23 mouse cellular contexts compared by ENCODE assay signal in genomic region chr5:121334454-121334853, GRCm38 (mm10).
"Had no signal": no experiment of that assay in that cellular context is flagged by ENCODE, and none has a peak within 500 bp of the region (broad histone marks: within the 10 kb centered on the region; RNA-seq: fewer than 3 reads in every experiment).

No protein-coding gene starts in this region.

- H3K9me3 ChIP-seq: liver, embryonic 13.5 days; liver, embryonic 15.5 days; lung, embryonic 15.5 days; megakaryocyte, embryonic 14.5 days; midbrain, embryonic 13.5 days; midbrain, embryonic 15.5 days; neural tube, embryonic 13.5 days; neural tube, embryonic 15.5 days; stomach, embryonic 15.5 days had no signal

- DNase-seq: liver, embryonic 13.5 days; lung, adult 2 months; lung, postnatal 14 days; lung, postnatal 36 days; retina, postnatal 1 day; right cerebral cortex, adult 18-20 months; right cerebral cortex, postnatal 25 days; right cerebral cortex, postnatal 4 days; thymus, adult 2 months; thymus, postnatal 25 days; thymus, postnatal 4 days had no signal

- H3K27ac ChIP-seq: liver, embryonic 13.5 days; liver, embryonic 15.5 days; lung, embryonic 15.5 days; macrophage; midbrain, embryonic 13.5 days; midbrain, embryonic 15.5 days; neural tube, embryonic 13.5 days; neural tube, embryonic 15.5 days; stomach, embryonic 15.5 days; stomach, postnatal 0 days had no signal

- ATAC-seq: lung, postnatal 0 days; midbrain, embryonic 13.5 days; midbrain, embryonic 15.5 days had no signal

- H3K4me1 ChIP-seq: liver, embryonic 13.5 days; liver, embryonic 15.5 days; lung, embryonic 15.5 days; midbrain, embryonic 13.5 days; midbrain, embryonic 15.5 days; neural tube, embryonic 13.5 days; neural tube, embryonic 15.5 days; stomach, embryonic 15.5 days had no signal

- H3K4me3 ChIP-seq: liver, embryonic 13.5 days; liver, embryonic 15.5 days; lung, embryonic 15.5 days; megakaryocyte, embryonic 14.5 days; midbrain, embryonic 13.5 days; midbrain, embryonic 15.5 days; neural tube, embryonic 13.5 days; neural tube, embryonic 15.5 days; stomach, embryonic 15.5 days had no signal

- H3K27me3 ChIP-seq: liver, embryonic 13.5 days; liver, embryonic 15.5 days; lung, embryonic 15.5 days; megakaryocyte, embryonic 14.5 days; midbrain, embryonic 13.5 days; midbrain, embryonic 15.5 days; neural tube, embryonic 13.5 days; neural tube, embryonic 15.5 days; stomach, embryonic 15.5 days had no signal

- H3K4me2 ChIP-seq: liver, embryonic 13.5 days; liver, embryonic 15.5 days; lung, embryonic 15.5 days; midbrain, embryonic 11.5 days; midbrain, embryonic 13.5 days; midbrain, embryonic 15.5 days; neural tube, embryonic 13.5 days; neural tube, embryonic 15.5 days; stomach, embryonic 15.5 days had no signal

- H3K9ac ChIP-seq: liver, embryonic 13.5 days; liver, embryonic 15.5 days; lung, embryonic 15.5 days; midbrain, embryonic 13.5 days; midbrain, embryonic 15.5 days; neural tube, embryonic 13.5 days; neural tube, embryonic 15.5 days; stomach, embryonic 15.5 days had no signal
